Mouse (Mus musculus) heart, embryonic 13.5 days (tissue): ENCODE data around the gene Smtnl1. TPM values are rescaled to one million over a fixed set of nuclear protein-coding genes. Genes with fewer than 3 reads are reported as not detected.
A peak's percentile ranks its signal among the peaks of the same experiment; 100 is the strongest.

ENCODE experiments used
- ATAC-seq: fragments of 200-750 bp; cut with Nextera tagmentation; 2 replicates; pipeline ENCODE4 v1.8.0; 2017; ENCODE audit warnings: moderate TSS enrichment; ENCODE audit not compliant: insufficient number of reproducible peaks, low FRiP score, low TSS enrichment; ENCODE audit errors: extremely low read depth
- H3K27ac ChIP-seq: fragments of 300-500 bp; sonication (generic); replicated peaks from 2 replicates; pipeline ENCODE4 v1.5.1; 2015; ENCODE audit warnings: moderate library complexity, mild to moderate bottlenecking, inconsistent platforms
- H3K27me3 ChIP-seq: fragments of 300-500 bp; sonication (generic); replicated peaks from 2 replicates; pipeline ENCODE4 v1.6.1; 2015; ENCODE audit warnings: mild to moderate bottlenecking, inconsistent platforms
- H3K36me3 ChIP-seq: fragments of 300-500 bp; sonication (generic); 2 replicates; pipeline ENCODE4 v1.6.1; 2015; ENCODE audit warnings: mild to moderate bottlenecking, inconsistent platforms
- H3K4me1 ChIP-seq: fragments of 300-500 bp; sonication (generic); 2 replicates; pipeline ENCODE4 v1.6.1; 2015; ENCODE audit warnings: inconsistent platforms
- H3K4me2 ChIP-seq: fragments of 300-500 bp; sonication (generic); 2 replicates; pipeline ENCODE4 v1.6.1; 2015; ENCODE audit warnings: inconsistent platforms, mild to moderate bottlenecking, moderate library complexity
- H3K4me3 ChIP-seq: fragments of 300-500 bp; sonication (generic); 2 replicates; pipeline ENCODE4 v1.5.1; 2015; ENCODE audit warnings: moderate library complexity, mild to moderate bottlenecking, inconsistent platforms
- H3K9ac ChIP-seq: fragments of 300-500 bp; sonication (generic); 2 replicates; pipeline ENCODE4 v1.6.1; 2015; ENCODE audit warnings: inconsistent platforms, mild to moderate bottlenecking, moderate library complexity
- H3K9me3 ChIP-seq: fragments of 300-500 bp; sonication (generic); 2 replicates; pipeline ENCODE4 v1.6.1; 2016; ENCODE audit warnings: inconsistent platforms
- WGBS: fragments of 180-500 bp; shearing (Covaris S2); methylation state at CpG from one replicate; pipeline ENCODE4 v1.1.7; 2015; ENCODE audit warnings: mixed read lengths; 5-methylcytosine and 5-hydroxymethylcytosine counted together
- polyA plus RNA-seq: library from polyadenylated mRNA; unstranded; fragments of >200 nt; fragmentation: Nextera tagmentation; extraction: Ambion mirVana; gene quantifications from 2 replicates; pipeline ENCODE4 v1.2.1, GENCODE M21; 2015

Smtnl1 gene
- polyA plus RNA-seq: 0.24 and 0.27 TPM in 2 replicates

- WGBS: 51% methylated on average over 13 of the region's 13 CpGs
- no peak for ATAC-seq
These were observed at the start of gene Smtnl1 for GRCm38 (mm10) chr2:84822552-84822951. Gene Smtnl1, minus strand, starts transcription at chr2:84822652.

DNA sequence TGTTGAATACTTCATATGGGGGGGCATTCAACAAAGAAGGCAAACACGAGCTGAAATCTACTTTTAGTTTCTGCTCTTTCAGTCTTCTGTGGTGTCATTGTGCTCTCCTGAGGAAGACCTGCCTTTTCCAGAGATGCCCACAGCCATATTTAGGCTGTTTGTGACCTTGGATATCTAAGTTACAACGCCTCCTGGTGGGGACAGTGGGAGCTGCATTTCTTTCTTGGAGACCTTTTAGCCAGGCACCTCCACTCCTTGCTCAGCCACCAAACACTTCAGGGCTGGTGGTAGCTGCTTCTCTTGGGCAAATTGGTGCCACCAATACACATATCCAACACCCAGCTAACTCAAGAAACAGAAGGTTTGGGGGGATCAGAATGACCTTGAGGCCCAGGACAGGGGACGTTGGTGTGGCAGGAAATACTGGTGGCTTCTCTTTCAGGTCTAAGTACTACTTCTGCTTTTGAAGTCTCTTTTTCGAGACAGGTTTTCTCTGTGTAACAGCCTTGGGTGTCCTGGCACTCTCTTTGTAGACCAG lies 48.2 kb upstream of the Smtnl1 start:
- Histone ChIP-seq H3K4me2 (no peak overlapping the region), H3K27ac (no peak overlapping the region), H3K27me3 (peaks cover 100% of the 10 kb centered on the region), H3K4me3 (no peak overlapping the region), H3K36me3 (no peaks in the 10 kb centered on the region), H3K9me3 (no peaks in the 10 kb centered on the region), H3K9ac (no peak overlapping the region), H3K4me1 (peaks cover 24% of the 10 kb centered on the region)
- WGBS: 50% methylated on average over 4 of the region's 4 CpGs
- ATAC-seq: no peak

More at GRCm38 (mm10) chr2:84822552-84822951, at the start of gene Smtnl1:
- no peaks in the 10 kb centered on the region for H3K9me3 ChIP-seq
- peak within 1 kb of the TSS; percentile 56; the same call in 1 of the 2 replicates for H3K27ac ChIP-seq
- H3K9ac ChIP-seq: no peak within 1 kb of the TSS
- H3K4me3 ChIP-seq: no peak within 1 kb of the TSS
- H3K27me3 ChIP-seq: no peaks in the 10 kb centered on the region; the same call in 1 of the 2 replicates
- H3K4me2 ChIP-seq: no peak within 1 kb of the TSS
- H3K4me1 ChIP-seq: peaks cover 31% of the 10 kb centered on the region
- H3K36me3 ChIP-seq: no peaks in the 10 kb centered on the region

- Histone ChIP-seq H3K27ac (no peak overlapping the region), H3K9me3 (no peaks in the 10 kb centered on the region), H3K36me3 (no peaks in the 10 kb centered on the region), H3K4me3 (no peak overlapping the region), H3K27me3 (peaks cover 94% of the 10 kb centered on the region), H3K4me2 (no peak overlapping the region), H3K9ac (no peak overlapping the region), H3K4me1 (peaks cover 26% of the 10 kb centered on the region)
- no peak for ATAC-seq
- WGBS: 60% methylated on average over 2 of the region's 2 CpGs
These were observed 46.5 kb upstream of the Smtnl1 start for GRCm38 (mm10) chr2:84868977-84869376.

- Histone ChIP-seq H3K4me2 (no peak overlapping the region), H3K36me3 (peaks cover 4% of the 10 kb centered on the region; the same call in 1 of the 2 replicates), H3K9ac (no peak overlapping the region), H3K27me3 (peaks cover 90% of the 10 kb centered on the region), H3K4me3 (no peak overlapping the region), H3K4me1 (peaks cover 26% of the 10 kb centered on the region), H3K27ac (no peak overlapping the region), H3K9me3 (no peaks in the 10 kb centered on the region)
- ATAC-seq: no peak
- WGBS: 6% methylated on average over 5 of the region's 5 CpGs
These were observed 46.1 kb upstream of the Smtnl1 start for GRCm38 (mm10) chr2:84868521-84868943.

DNA sequence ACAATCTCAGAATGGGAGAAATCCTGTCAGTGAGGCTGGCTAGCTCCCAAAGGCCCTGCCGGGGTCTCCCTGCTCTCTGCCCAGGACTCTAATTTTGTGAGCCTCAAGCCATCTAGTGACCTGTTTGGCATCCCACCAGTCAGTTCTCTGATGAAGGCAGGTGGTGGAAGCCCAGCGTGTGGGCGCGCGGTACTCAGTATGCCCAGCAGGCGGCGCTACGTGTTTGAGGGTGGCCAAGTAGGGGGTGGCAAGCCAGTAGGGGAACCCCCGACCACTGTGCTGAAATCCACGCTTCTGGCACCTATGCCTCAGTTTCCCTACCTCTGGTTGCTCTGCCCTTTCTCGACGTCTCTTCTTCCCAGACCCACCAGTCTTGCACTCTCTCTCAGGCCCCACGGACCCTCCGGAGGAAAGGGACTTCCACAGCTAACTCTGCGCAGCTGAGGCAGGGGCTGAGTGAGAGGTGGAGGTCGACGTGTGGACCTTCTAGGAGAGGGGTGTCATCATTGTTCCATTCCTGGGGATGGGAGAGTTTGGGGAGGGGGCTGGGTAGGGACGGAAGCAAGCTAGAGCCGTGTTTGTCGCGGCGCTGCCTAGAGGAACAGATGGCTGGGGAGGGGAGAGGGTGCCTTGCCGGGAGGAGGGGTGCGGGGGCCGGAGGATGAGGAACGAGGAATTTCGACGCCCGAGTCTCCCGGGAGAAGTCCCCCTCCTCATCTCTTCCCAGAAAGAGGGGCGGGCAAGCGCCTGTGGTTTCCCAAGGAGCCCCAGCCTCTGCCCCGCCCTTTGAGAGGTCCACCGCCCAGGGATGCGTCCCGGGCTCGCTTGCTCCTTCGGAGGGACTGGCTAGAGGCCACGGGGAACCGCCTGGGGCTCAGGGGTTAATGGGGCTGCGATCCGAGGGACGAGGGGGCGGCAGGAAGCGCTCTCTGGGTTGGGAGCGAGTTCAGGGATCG lies 43.4 kb upstream of the Smtnl1 start:
- no peak overlapping the region for H3K27ac ChIP-seq

GRCm38 (mm10) chr2:84862231-84862630 lies 39.8 kb upstream of the Smtnl1 start:
- Histone ChIP-seq H3K9me3 (no peaks in the 10 kb centered on the region), H3K4me3 (no peak overlapping the region), H3K27me3 (peaks cover 27% of the 10 kb centered on the region), H3K9ac (no peak overlapping the region), H3K27ac (no peak overlapping the region), H3K4me1 (peaks cover 11% of the 10 kb centered on the region), H3K36me3 (peaks cover 65% of the 10 kb centered on the region), H3K4me2 (no peak overlapping the region)
- 77% methylated on average over 3 of the region's 3 CpGs for WGBS
- ATAC-seq: no peak

More for the DNA sequence above, 43.4 kb upstream of the Smtnl1 start:
- Histone ChIP-seq H3K4me1 (peaks cover 11% of the 10 kb centered on the region), H3K4me3 (peak overlapping the region; percentile 45), H3K9ac (peak overlapping the region; percentile 70), H3K36me3 (peaks cover 30% of the 10 kb centered on the region), H3K4me2 (peak overlapping the region; percentile 73), H3K27me3 (peaks cover 63% of the 10 kb centered on the region), H3K9me3 (no peaks in the 10 kb centered on the region)
- 1% methylated on average over 45 of the region's 47 CpGs for WGBS
- no peak for ATAC-seq

- Histone ChIP-seq H3K4me1 (peaks cover 10% of the 10 kb centered on the region), H3K36me3 (peaks cover 73% of the 10 kb centered on the region), H3K4me3 (no peak overlapping the region), H3K27ac (no peak overlapping the region), H3K4me2 (no peak overlapping the region), H3K27me3 (peaks cover 19% of the 10 kb centered on the region), H3K9me3 (no peaks in the 10 kb centered on the region), H3K9ac (no peak overlapping the region)
- WGBS: 63% methylated on average over 3 of the region's 3 CpGs
- no peak for ATAC-seq
These were observed 39.0 kb upstream of the Smtnl1 start for GRCm38 (mm10) chr2:84861430-84861829.

- H3K4me3 ChIP-seq: no peak overlapping the region
- no peak overlapping the region for H3K27ac ChIP-seq
- H3K4me1 ChIP-seq: no peaks in the 10 kb centered on the region
- 83% methylated on average over 7 of the region's 7 CpGs for WGBS
- H3K27me3 ChIP-seq: peaks cover 6% of the 10 kb centered on the region
- H3K4me2 ChIP-seq: no peak overlapping the region
- H3K9ac ChIP-seq: no peak overlapping the region
- peaks cover 83% of the 10 kb centered on the region for H3K36me3 ChIP-seq
- H3K9me3 ChIP-seq: no peaks in the 10 kb centered on the region
- ATAC-seq: no peak
These were observed 37.7 kb upstream of the Smtnl1 start for GRCm38 (mm10) chr2:84859991-84860780.

- no peak overlapping the region for H3K4me3 ChIP-seq
- no peak overlapping the region for H3K4me2 ChIP-seq
- no peak overlapping the region for H3K9ac ChIP-seq
- ATAC-seq: no peak
- 90% methylated on average over 1 of the region's 1 CpGs for WGBS
- H3K9me3 ChIP-seq: no peaks in the 10 kb centered on the region
- no peak overlapping the region for H3K27ac ChIP-seq
- peaks cover 96% of the 10 kb centered on the region for H3K36me3 ChIP-seq
- H3K4me1 ChIP-seq: no peaks in the 10 kb centered on the region
- H3K27me3 ChIP-seq: no peaks in the 10 kb centered on the region
These were observed 36.1 kb upstream of the Smtnl1 start for GRCm38 (mm10) chr2:84858551-84858950.

DNA sequence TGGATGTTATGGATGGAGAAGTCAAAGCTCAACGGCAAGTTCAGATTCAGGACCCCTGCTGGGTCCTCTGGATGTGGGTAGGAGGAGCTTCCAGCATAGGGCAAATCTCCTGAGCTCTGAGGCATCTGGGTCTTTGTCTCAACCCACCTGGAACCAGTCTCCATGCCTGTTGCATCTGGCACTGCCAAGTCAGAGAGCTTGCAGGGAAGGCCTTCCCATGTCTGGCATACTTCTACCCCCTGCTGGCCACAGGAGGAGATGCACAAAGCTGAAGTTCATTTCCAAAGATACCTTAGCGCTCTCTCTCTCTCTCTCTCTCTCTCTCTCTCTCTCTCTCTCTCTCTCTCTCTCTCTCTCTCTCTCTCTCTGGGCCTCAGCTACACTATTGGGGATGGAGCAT lies 33.3 kb upstream of the Smtnl1 start:
- ATAC-seq: peak; percentile 40; the same call in 1 of the 2 replicates
- 76% methylated on average over 2 of the region's 2 CpGs for WGBS

More for the DNA sequence above, 33.3 kb upstream of the Smtnl1 start:
- Histone ChIP-seq H3K36me3 (peaks cover 87% of the 10 kb centered on the region), H3K9me3 (no peaks in the 10 kb centered on the region), H3K27ac (no peak overlapping the region), H3K4me3 (no peak overlapping the region), H3K4me1 (peaks cover 9% of the 10 kb centered on the region), H3K9ac (no peak overlapping the region), H3K4me2 (no peak overlapping the region), H3K27me3 (no peaks in the 10 kb centered on the region)
